Mouse (Mus musculus): ENCODE results near the gene Gm44805. TPM values are rescaled to one million over a fixed set of nuclear protein-coding genes. Genes with fewer than 3 reads are reported as not detected.

Gm44805 gene
- polyA plus RNA-seq, 1 experiment from 2014 or later: not detected

- peak overlapping the region; percentile 40 for H3K4me3 ChIP-seq
- H3K36me3 ChIP-seq: peaks cover 20% of the 10 kb centered on the region; the same call in 1 of the 2 replicates
- H3K9ac ChIP-seq: peak overlapping the region; percentile 40
- peaks cover 47% of the 10 kb centered on the region for H3K4me1 ChIP-seq
- peak overlapping the region; percentile 65 for H3K4me2 ChIP-seq
- H3K9me3 ChIP-seq: no peaks in the 10 kb centered on the region
- 2% methylated on average over 28 of the region's 28 CpGs for WGBS
- H3K27ac ChIP-seq: peak overlapping the region; percentile 36
- no peaks in the 10 kb centered on the region for H3K27me3 ChIP-seq
- ATAC-seq (ENCODE audit: borderline replicate concordance, extremely low read depth, low FRiP score, low TSS enrichment): no peak
Measured at GRCm38 (mm10) chr7:19697949-19698906, 17.0 kb upstream of the Gm44805 start.

- Histone ChIP-seq H3K36me3 (0 out of 2 replicates have a peak, but pooled peaks cover 4% of the 10 kb centered on the region), H3K4me2 (no peak overlapping the region), H3K4me1 (peaks cover 64% of the 10 kb centered on the region), H3K9ac (no peak overlapping the region), H3K4me3 (no peak overlapping the region), H3K9me3 (no peaks in the 10 kb centered on the region), H3K27ac (no peak overlapping the region), H3K27me3 (no peaks in the 10 kb centered on the region)
- no peak for ATAC-seq (ENCODE audit: borderline replicate concordance, extremely low read depth, low FRiP score, low TSS enrichment)
- WGBS: 92% methylated on average over 34 of the region's 34 CpGs
Measured at GRCm38 (mm10) chr7:19696336-19696873, 15.2 kb upstream of the Gm44805 start.

DNA sequence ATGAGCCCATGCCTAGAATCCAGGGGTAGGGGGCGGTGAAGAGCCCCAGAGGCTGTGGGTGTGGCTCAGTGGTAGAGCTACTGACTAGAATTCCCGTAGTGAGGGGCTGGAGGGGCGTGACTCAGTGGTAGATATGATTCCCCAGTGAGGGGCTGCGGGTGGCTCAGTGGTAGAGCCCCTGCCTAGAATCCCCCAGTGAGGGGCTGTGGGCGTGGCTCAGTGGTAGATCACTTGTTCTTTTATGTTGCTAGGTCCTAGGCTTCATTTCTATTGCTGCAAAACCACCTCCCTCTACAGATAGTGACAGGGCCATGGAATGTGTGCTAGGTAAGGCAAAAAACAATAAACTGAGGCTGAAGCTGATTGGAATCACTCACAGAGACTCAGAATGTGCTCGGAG lies 14.7 kb upstream of the Gm44805 start:
- ATAC-seq (ENCODE audit: borderline replicate concordance, extremely low read depth, low FRiP score, low TSS enrichment): no peak
- Histone ChIP-seq H3K36me3 (0 out of 2 replicates have a peak, but pooled peaks cover 3% of the 10 kb centered on the region), H3K9ac (no peak overlapping the region), H3K4me1 (peaks cover 62% of the 10 kb centered on the region), H3K4me2 (no peak overlapping the region), H3K27me3 (no peaks in the 10 kb centered on the region), H3K4me3 (no peak overlapping the region), H3K9me3 (no peaks in the 10 kb centered on the region), H3K27ac (no peak overlapping the region)
- WGBS: 73% methylated on average over 6 of the region's 6 CpGs

- H3K36me3 ChIP-seq: 0 out of 2 replicates have a peak, but pooled peaks cover 3% of the 10 kb centered on the region
- peak overlapping the region; percentile 72 for H3K27ac ChIP-seq
- H3K4me3 ChIP-seq: no peak overlapping the region
- H3K27me3 ChIP-seq: no peaks in the 10 kb centered on the region
- H3K9ac ChIP-seq: no peak overlapping the region
- H3K4me2 ChIP-seq: no peak overlapping the region
- peaks cover 58% of the 10 kb centered on the region for H3K4me1 ChIP-seq
- no peak for ATAC-seq (ENCODE audit: borderline replicate concordance, extremely low read depth, low FRiP score, low TSS enrichment)
- no peaks in the 10 kb centered on the region for H3K9me3 ChIP-seq
- WGBS: 14% methylated on average over 8 of the region's 8 CpGs
Measured at GRCm38 (mm10) chr7:19695213-19695594, 14.0 kb upstream of the Gm44805 start.

DNA sequence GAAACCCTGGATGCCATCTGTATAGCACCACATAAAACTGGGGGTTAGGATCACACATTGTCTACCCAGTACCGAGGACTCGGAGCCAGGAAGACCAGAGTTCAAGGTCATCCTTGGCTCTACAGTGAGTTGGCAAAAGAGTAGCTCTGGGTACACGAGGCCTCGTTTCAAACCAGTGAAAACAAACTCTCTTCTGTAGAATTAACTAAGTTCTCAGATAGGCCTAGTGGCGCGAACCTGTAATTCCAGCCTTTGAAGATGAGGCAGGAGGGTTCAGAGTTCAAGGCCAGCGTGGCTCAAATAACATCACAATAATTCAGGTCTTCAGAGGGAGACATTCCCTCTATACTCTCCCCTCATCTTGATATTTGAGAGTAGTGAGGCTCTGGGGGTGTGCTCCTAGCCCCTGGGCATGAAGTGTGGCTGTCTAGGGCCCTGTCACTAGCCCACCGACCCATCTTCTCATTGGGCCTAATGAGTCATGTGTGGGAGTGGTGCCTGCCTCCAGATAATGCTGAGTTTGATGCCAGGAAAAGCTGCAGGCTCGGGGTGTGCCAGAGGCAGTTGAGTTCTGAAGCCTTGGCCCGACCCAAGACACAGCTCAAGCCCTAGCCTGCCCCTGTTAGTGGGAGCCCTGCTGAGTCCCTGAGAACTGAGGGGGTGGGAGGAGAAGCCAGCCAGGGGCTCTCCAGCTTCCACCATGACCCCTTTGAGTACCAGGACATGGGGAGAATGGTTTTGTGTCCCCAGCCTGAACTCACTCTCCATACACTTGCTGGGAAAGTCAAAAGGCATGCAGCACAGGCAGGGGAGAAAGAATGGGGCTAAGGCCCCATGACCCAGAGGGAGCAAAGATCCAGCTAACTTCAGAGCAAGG lies 13.4 kb upstream of the Gm44805 start:
- Histone ChIP-seq H3K4me3 (no peak overlapping the region), H3K9ac (no peak overlapping the region), H3K27ac (peak overlapping the region; percentile 74), H3K27me3 (no peaks in the 10 kb centered on the region), H3K36me3 (0 out of 2 replicates have a peak, but pooled peaks cover 3% of the 10 kb centered on the region), H3K9me3 (no peaks in the 10 kb centered on the region), H3K4me1 (peaks cover 57% of the 10 kb centered on the region), H3K4me2 (no peak overlapping the region)
- WGBS: 71% methylated on average over 10 of the region's 10 CpGs
- ATAC-seq (ENCODE audit: borderline replicate concordance, extremely low read depth, low FRiP score, low TSS enrichment): no peak

GRCm38 (mm10) chr7:19693421-19693820 lies 12.2 kb upstream of the Gm44805 start:
- WGBS: 20% methylated on average over 10 of the region's 10 CpGs
- peak; percentile 72 for ATAC-seq (ENCODE audit: borderline replicate concordance, extremely low read depth, low FRiP score, low TSS enrichment)
- H3K9ac ChIP-seq: no peak overlapping the region

DNA sequence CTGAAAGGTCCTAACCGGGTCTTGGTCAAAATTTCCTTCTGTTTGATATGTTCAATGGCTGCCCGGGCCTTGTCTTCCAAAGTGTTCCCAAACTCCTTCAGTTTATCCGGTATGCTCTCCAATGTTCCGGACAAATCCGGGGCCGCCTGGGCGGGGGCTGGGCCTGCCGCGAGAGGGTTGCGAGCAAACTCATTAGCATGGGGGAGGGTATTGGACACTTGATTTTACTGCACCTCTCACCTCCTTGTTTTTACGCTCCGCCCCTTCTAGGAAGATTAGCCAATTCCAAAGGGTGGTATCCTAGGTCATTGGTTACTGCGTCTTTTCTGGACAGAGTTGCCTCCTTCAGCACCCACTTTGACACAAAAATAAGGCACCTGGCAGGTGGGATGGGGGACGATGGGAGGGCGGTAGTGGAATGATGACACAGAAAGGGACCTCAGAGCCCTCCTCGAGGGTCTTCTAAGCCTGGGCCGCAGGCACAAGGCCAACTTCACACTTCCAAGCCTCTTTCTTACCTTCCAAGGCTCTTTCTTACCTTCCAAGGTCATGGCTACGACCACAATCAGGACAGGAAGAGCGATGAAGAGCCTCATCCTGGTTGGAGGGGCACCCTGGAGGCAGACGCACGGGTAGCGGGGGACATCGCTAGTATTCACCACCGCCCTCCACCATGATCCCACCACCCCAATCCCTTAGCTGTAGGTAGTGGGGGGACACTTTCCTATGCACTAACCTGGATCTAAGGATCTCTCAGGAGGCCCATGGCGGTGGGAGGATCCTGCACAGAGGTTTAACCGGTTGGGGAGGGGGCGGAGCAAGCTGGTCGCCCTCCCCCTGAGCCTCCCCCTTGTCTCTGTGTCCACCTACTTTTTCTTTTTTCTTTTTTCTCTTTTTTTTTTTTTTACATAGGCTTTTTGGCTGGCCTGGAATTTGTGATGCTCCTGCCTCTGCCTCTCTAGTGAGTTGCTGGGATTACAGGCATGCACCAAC lies 10.9 kb upstream of the Gm44805 start, which contains the start of gene Apoc1:
Apoc1 (minus strand) TSS at position 788 of the 993 bp plus-strand sequence.
- no peak for ATAC-seq (ENCODE audit: borderline replicate concordance, extremely low read depth, low FRiP score, low TSS enrichment)
- H3K4me3 ChIP-seq: no peak within 1 kb of the TSS

More at GRCm38 (mm10) chr7:19693421-19693820, 12.2 kb upstream of the Gm44805 start:
- Histone ChIP-seq H3K27ac (peak overlapping the region; percentile 74), H3K9me3 (no peaks in the 10 kb centered on the region), H3K4me3 (no peak overlapping the region), H3K4me1 (peaks cover 47% of the 10 kb centered on the region), H3K36me3 (0 out of 2 replicates have a peak, but pooled peaks cover 3% of the 10 kb centered on the region), H3K4me2 (peak overlapping the region; percentile 4; the same call in 1 of the 2 replicates), H3K27me3 (no peaks in the 10 kb centered on the region)

DNA sequence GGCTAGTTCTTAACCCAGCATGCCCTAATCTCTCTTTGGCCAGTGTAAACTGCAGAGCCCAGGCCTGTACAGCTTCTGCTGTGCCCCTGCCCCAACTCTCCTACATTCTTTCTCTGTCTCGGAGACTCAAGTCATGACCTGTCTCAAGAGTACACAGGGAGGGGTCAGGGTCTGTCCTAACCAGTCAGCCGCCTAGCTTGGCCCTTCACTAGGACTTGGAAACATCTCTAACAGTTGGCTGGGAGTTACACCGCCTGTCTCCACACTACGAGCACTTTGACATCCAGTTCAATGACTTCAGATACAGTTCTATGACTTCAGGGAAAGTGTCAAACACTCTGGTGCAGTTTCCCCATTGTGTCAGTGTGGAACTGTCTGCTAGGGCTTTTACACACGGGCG lies 10.2 kb upstream of the Gm44805 start:
- Histone ChIP-seq H3K27ac (no peak overlapping the region), H3K27me3 (no peaks in the 10 kb centered on the region), H3K4me2 (0 out of 2 replicates have a peak overlapping the region, but pooled peaks have one; percentile 17), H3K4me1 (peaks cover 39% of the 10 kb centered on the region), H3K4me3 (no peak overlapping the region), H3K9ac (no peak overlapping the region), H3K36me3 (0 out of 2 replicates have a peak, but pooled peaks cover 1% of the 10 kb centered on the region), H3K9me3 (no peaks in the 10 kb centered on the region)
- ATAC-seq (ENCODE audit: borderline replicate concordance, extremely low read depth, low FRiP score, low TSS enrichment): no peak
- WGBS: 66% methylated on average over 6 of the region's 6 CpGs

More for the DNA sequence above, 10.9 kb upstream of the Gm44805 start, which contains the start of gene Apoc1:
- 50% methylated on average over 28 of the region's 28 CpGs for WGBS
- H3K27ac ChIP-seq: peak within 1 kb of the TSS; percentile 74
- H3K36me3 ChIP-seq: 0 out of 2 replicates have a peak, but pooled peaks cover 3% of the 10 kb centered on the region
- no peaks in the 10 kb centered on the region for H3K27me3 ChIP-seq
- peaks cover 39% of the 10 kb centered on the region for H3K4me1 ChIP-seq
- no peak within 1 kb of the TSS for H3K9ac ChIP-seq
- peak within 1 kb of the TSS; percentile 17; the same call in 1 of the 2 replicates for H3K4me2 ChIP-seq
- no peaks in the 10 kb centered on the region for H3K9me3 ChIP-seq

- no peak overlapping the region for H3K4me2 ChIP-seq
- peaks cover 39% of the 10 kb centered on the region for H3K4me1 ChIP-seq
- H3K9ac ChIP-seq: no peak overlapping the region
- H3K9me3 ChIP-seq: no peaks in the 10 kb centered on the region
- no peaks in the 10 kb centered on the region for H3K36me3 ChIP-seq
- H3K27ac ChIP-seq: no peak overlapping the region
- ATAC-seq (ENCODE audit: borderline replicate concordance, extremely low read depth, low FRiP score, low TSS enrichment): no peak
- no peak overlapping the region for H3K4me3 ChIP-seq
- WGBS: 72% methylated on average over 4 of the region's 4 CpGs
- H3K27me3 ChIP-seq: no peaks in the 10 kb centered on the region
Measured at GRCm38 (mm10) chr7:19690845-19691244, 9.6 kb upstream of the Gm44805 start.

DNA sequence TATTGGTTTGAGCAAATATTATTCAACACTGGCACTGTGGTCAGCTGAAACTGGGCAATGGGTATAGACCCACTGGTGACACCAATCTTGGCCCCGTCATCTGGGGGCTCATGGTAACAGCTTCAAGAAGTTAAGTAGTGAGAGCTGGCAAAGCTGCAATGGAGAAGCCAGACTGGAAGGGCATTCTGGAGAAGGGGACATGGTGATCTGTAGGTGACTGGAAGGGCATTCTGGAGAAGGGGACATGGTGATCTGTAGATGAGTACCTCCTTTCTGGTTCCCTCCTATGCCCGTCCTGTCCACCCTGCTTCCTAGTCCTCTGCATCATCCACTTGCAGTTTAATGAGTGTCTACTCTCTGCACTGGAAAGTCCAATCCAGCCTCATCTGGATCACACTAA lies 7.4 kb upstream of the Gm44805 start:
- 84% methylated on average over 2 of the region's 2 CpGs for WGBS
- H3K27ac ChIP-seq: no peak overlapping the region
- H3K4me2 ChIP-seq: no peak overlapping the region
- H3K36me3 ChIP-seq: no peaks in the 10 kb centered on the region
- H3K9me3 ChIP-seq: no peaks in the 10 kb centered on the region
- peaks cover 24% of the 10 kb centered on the region for H3K4me1 ChIP-seq
- no peak overlapping the region for H3K4me3 ChIP-seq
- no peak overlapping the region for H3K9ac ChIP-seq
- ATAC-seq (ENCODE audit: borderline replicate concordance, extremely low read depth, low FRiP score, low TSS enrichment): no peak
- no peaks in the 10 kb centered on the region for H3K27me3 ChIP-seq

Data from lung, embryonic 15.5 days (tissue).